Mouse (Mus musculus) forebrain, embryonic 16.5 days (tissue): ENCODE results near the gene Slc38a6. TPM values are rescaled to one million over a fixed set of nuclear protein-coding genes. Genes with fewer than 3 reads are reported as not detected.

ENCODE experiments used
- ATAC-seq: fragments of 200-750 bp; cut with Nextera tagmentation; 2 replicates; pipeline ENCODE4 v1.8.0; 2017; ENCODE audit warnings: mild to moderate bottlenecking, moderate library complexity
- H3K27ac ChIP-seq: fragments of 300-500 bp; sonication (generic); 2 replicates; pipeline ENCODE4 v1.5.1; 2014; ENCODE audit warnings: low read length, control low read depth
- H3K27me3 ChIP-seq: fragments of 300-500 bp; sonication (generic); replicated peaks from 2 replicates; pipeline ENCODE4 v1.6.1; 2014; ENCODE audit warnings: low read length; ENCODE audit not compliant: control insufficient read depth, insufficient read depth
- H3K36me3 ChIP-seq: fragments of 300-500 bp; sonication (generic); 2 replicates; pipeline ENCODE4 v1.6.1; 2014; ENCODE audit not compliant: control insufficient read depth, insufficient read depth
- H3K4me1 ChIP-seq: fragments of 300-500 bp; sonication (generic); replicated peaks from 2 replicates; pipeline ENCODE4 v1.6.1; 2014; ENCODE audit warnings: low read length; ENCODE audit not compliant: control insufficient read depth, insufficient read depth
- H3K4me2 ChIP-seq: fragments of 300-500 bp; sonication (generic); 2 replicates; pipeline ENCODE4 v1.6.1; 2014; ENCODE audit warnings: mild to moderate bottlenecking, low read length, control low read depth
- H3K4me3 ChIP-seq: fragments of 300-500 bp; sonication (generic); replicated peaks from 2 replicates; pipeline ENCODE4 v1.5.1; 2014; ENCODE audit warnings: mild to moderate bottlenecking, low read length, control low read depth
- H3K9ac ChIP-seq: fragments of 300-500 bp; sonication (generic); replicated peaks from 2 replicates; pipeline ENCODE4 v1.6.1; 2014; ENCODE audit warnings: low read depth, low read length, control low read depth
- H3K9me3 ChIP-seq: fragments of 300-500 bp; sonication (generic); 2 replicates; pipeline ENCODE4 v1.6.1; 2016; ENCODE audit warnings: low read length; ENCODE audit not compliant: control insufficient read depth
- WGBS: fragments of 180-500 bp; shearing (Covaris S2); extraction: QIAGEN DNeasy Blood & Tissue Kit; methylation state at CpG from one replicate; pipeline ENCODE4 v1.1.7; 2014; 5-methylcytosine and 5-hydroxymethylcytosine counted together
- polyA plus RNA-seq: library from polyadenylated mRNA; unstranded; fragments of >200 nt; fragmentation: Nextera tagmentation; extraction: Ambion mirVana; gene quantifications from 2 replicates; pipeline ENCODE4 v1.2.1, GENCODE M21; 2015

The Slc38a6 gene
- polyA plus RNA-seq, 1 experiment from 2014 or later = 9.6 TPM

DNA sequence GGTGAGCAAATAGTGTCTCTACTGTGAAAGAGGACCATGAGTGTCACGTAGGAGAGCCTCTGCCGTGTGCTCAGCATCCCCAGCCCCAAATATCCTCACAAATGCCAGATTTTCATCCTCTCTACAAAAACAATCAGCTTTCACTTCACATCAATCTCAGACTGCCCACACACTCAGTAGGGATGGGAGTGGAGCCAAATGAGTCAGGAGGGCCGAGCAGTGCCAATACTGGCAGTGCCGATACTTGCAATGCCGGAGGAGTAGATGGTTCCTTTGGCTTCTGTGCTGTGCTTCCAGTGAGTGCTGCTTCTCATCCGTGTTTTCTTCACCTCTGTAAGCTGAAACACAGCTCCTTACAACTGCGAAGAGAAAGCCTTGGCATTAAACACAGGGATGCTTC, 84.6 kb downstream of the Slc38a6 start:
- ATAC-seq = peak; percentile 57; the same call in 1 of the 2 replicates
- Histone ChIP-seq H3K36me3 (no peaks in the 10 kb centered on the region), H3K9ac (no peak overlapping the region), H3K27me3 (no peaks in the 10 kb centered on the region), H3K27ac (no peak overlapping the region), H3K4me2 (no peak overlapping the region), H3K4me1 (peaks cover 11% of the 10 kb centered on the region; the same call in 1 of the 2 replicates), H3K4me3 (no peak overlapping the region), H3K9me3 (no peaks in the 10 kb centered on the region)
- 46% methylated on average over 7 of the region's 7 CpGs for WGBS

- H3K9me3 ChIP-seq = no peaks in the 10 kb centered on the region
- H3K27ac ChIP-seq = no peak overlapping the region
- no peaks in the 10 kb centered on the region for H3K36me3 ChIP-seq
- H3K27me3 ChIP-seq = no peaks in the 10 kb centered on the region
- WGBS = 94% methylated on average over 5 of the region's 5 CpGs
- no peak for ATAC-seq
- H3K4me3 ChIP-seq = no peak overlapping the region
- H3K4me1 ChIP-seq = no peaks in the 10 kb centered on the region
- H3K4me2 ChIP-seq = no peak overlapping the region
- no peak overlapping the region for H3K9ac ChIP-seq
Measured at GRCm38 (mm10) chr12:73378026-73378425, 91.4 kb downstream of the Slc38a6 start.

DNA sequence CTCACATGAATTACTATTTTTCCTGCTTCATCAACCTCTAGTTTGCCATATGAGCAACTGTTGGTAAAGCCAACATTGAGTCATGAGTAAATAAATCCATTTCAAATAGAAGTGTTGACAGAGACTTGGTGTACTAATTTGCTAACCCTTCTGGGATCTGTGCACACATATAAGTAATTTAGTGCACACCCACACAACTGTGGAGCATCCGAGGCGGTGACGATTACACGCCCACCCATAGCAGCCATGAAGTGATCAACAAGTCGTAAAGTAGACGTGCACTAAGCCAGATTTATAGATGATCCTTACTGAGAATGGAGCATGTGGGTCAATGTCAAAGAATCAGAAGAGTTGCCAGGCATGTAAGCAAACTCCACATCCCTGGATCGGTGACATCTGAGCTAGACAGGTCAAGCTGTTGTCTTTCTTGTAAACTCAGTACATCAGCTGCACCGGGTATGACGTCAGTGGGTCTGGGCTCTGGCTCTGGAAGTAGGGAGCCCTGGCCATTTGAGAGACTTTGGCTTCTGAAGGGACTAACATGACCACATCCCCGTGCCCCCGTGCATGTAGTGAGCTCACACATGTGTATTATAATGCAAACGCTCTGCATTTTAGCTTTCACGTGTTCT, 92.3 kb downstream of the Slc38a6 start:
- no peak for ATAC-seq
- 89% methylated on average over 13 of the region's 13 CpGs for WGBS
- no peak overlapping the region for H3K4me2 ChIP-seq

GRCm38 (mm10) chr12:73380686-73381360, 94.2 kb downstream of the Slc38a6 start:
- WGBS = 89% methylated on average over 8 of the region's 8 CpGs
- no peaks in the 10 kb centered on the region for H3K4me1 ChIP-seq
- H3K36me3 ChIP-seq = no peaks in the 10 kb centered on the region
- no peak overlapping the region for H3K4me3 ChIP-seq
- no peaks in the 10 kb centered on the region for H3K27me3 ChIP-seq
- H3K27ac ChIP-seq = no peak overlapping the region
- no peak overlapping the region for H3K4me2 ChIP-seq
- no peaks in the 10 kb centered on the region for H3K9me3 ChIP-seq
- no peak for ATAC-seq
- no peak overlapping the region for H3K9ac ChIP-seq

More for the DNA sequence above, 92.3 kb downstream of the Slc38a6 start:
- H3K9me3 ChIP-seq = no peaks in the 10 kb centered on the region
- H3K27me3 ChIP-seq = no peaks in the 10 kb centered on the region
- H3K4me1 ChIP-seq = no peaks in the 10 kb centered on the region
- H3K36me3 ChIP-seq = no peaks in the 10 kb centered on the region
- H3K27ac ChIP-seq = no peak overlapping the region
- H3K4me3 ChIP-seq = no peak overlapping the region
- no peak overlapping the region for H3K9ac ChIP-seq

GRCm38 (mm10) chr12:73381452-73381851, 94.9 kb downstream of the Slc38a6 start:
- H3K4me1 ChIP-seq = no peaks in the 10 kb centered on the region
- H3K27me3 ChIP-seq = no peaks in the 10 kb centered on the region
- no peak for ATAC-seq
- H3K4me2 ChIP-seq = no peak overlapping the region
- no peak overlapping the region for H3K9ac ChIP-seq
- 78% methylated on average over 7 of the region's 7 CpGs for WGBS
- no peak overlapping the region for H3K27ac ChIP-seq
- H3K9me3 ChIP-seq = no peaks in the 10 kb centered on the region
- H3K36me3 ChIP-seq = no peaks in the 10 kb centered on the region
- no peak overlapping the region for H3K4me3 ChIP-seq

DNA sequence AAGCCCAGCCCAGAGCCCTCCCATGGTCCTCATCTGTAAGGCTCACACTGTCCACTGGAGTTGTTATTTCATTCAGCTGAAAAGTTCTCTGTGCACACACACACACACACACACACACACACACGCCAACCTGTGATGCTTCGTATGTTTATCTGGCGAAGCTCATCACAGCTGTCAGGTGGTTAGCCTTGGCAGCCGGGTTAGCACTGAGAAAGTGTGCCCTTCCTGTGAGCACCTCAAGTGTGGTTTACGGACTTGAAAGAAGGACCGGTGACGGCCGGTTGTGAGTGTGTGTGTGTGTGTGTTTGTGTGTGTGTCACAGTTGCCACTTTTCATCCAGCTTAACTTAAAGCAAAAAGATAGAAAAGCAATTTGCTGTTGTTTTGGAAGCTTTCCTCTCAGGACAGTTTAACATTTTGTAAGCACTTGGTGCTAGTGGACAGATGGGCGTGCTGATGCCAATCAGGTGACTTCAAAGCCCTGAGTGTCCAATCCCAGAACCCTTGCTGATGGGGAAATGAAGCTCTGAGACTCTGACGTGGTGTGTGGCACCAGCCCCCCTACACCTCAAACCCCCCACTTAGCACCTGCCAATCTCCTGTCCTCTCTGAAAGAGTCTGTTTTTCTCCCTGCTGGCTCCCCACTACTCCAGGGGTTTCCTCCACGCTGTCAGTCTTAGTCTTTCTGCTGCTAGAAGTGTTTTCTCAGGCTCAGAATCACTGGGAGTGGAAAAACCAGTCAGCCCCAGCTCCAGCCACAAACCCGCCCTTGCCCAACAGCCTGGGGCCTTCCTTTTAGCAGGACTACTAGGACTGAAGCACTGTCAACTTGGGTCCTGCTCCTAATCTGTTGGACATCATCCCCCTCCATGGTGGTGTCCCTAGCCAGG, 96.0 kb downstream of the Slc38a6 start:
- Histone ChIP-seq H3K27me3 (no peaks in the 10 kb centered on the region), H3K9me3 (no peaks in the 10 kb centered on the region), H3K36me3 (no peaks in the 10 kb centered on the region), H3K9ac (no peak overlapping the region), H3K4me3 (no peak overlapping the region), H3K4me2 (no peak overlapping the region), H3K4me1 (no peaks in the 10 kb centered on the region), H3K27ac (no peak overlapping the region)
- 73% methylated on average over 12 of the region's 12 CpGs for WGBS
- ATAC-seq = no peak

GRCm38 (mm10) chr12:73383179-73383510, 96.6 kb downstream of the Slc38a6 start:
- no peak overlapping the region for H3K27ac ChIP-seq
- H3K4me1 ChIP-seq = no peaks in the 10 kb centered on the region
- WGBS = 75% methylated on average over 5 of the region's 5 CpGs
- H3K4me3 ChIP-seq = no peak overlapping the region
- no peaks in the 10 kb centered on the region for H3K9me3 ChIP-seq
- H3K9ac ChIP-seq = no peak overlapping the region
- no peaks in the 10 kb centered on the region for H3K27me3 ChIP-seq
- H3K4me2 ChIP-seq = no peak overlapping the region
- H3K36me3 ChIP-seq = no peaks in the 10 kb centered on the region
- no peak for ATAC-seq

DNA sequence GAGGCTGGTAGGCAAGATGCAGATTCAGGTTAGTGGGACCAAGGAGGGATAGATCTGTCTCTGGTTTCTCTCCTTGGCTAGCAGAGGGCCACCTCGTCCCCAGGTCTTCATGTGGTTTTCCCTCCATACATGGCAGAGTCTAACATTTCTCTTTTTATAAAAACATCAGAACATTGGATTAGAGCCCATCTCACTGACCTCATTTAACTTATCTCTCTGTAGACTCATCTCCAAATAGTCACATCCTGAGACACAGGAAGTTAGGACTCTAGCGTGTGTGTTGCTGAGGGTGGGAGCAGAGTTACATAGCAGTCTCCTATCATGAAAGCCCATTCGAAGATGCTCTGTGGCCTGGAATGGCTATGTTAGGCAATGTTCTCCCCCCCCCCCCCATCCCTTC, 97.3 kb downstream of the Slc38a6 start:
- 92% methylated on average over 3 of the region's 3 CpGs for WGBS
- Histone ChIP-seq H3K4me3 (no peak overlapping the region), H3K27ac (no peak overlapping the region), H3K4me1 (no peaks in the 10 kb centered on the region), H3K9me3 (no peaks in the 10 kb centered on the region), H3K4me2 (no peak overlapping the region), H3K36me3 (no peaks in the 10 kb centered on the region), H3K27me3 (no peaks in the 10 kb centered on the region), H3K9ac (no peak overlapping the region)
- no peak for ATAC-seq

- no peak for ATAC-seq
Measured at GRCm38 (mm10) chr12:73384747-73385146, 98.2 kb downstream of the Slc38a6 start.

More at GRCm38 (mm10) chr12:73384747-73385146, 98.2 kb downstream of the Slc38a6 start:
- Histone ChIP-seq H3K9me3 (no peaks in the 10 kb centered on the region), H3K4me3 (no peak overlapping the region), H3K27ac (no peak overlapping the region), H3K36me3 (no peaks in the 10 kb centered on the region), H3K27me3 (no peaks in the 10 kb centered on the region), H3K4me1 (no peaks in the 10 kb centered on the region), H3K4me2 (no peak overlapping the region), H3K9ac (no peak overlapping the region)
- 72% methylated on average over 6 of the region's 6 CpGs for WGBS
